Mouse (Mus musculus) embryonic facial prominence, embryonic 15.5 days (tissue): Measurements from ENCODE around the gene Ppfia2. TPM values are rescaled to one million over a fixed set of nuclear protein-coding genes. Genes with fewer than 3 reads are reported as not detected.

Experiments
- ATAC-seq: fragments of 200-750 bp; cut with Nextera tagmentation; 2 replicates; pipeline ENCODE4 v1.8.0; 2017; ENCODE audit warnings: low read depth, moderate TSS enrichment; ENCODE audit not compliant: insufficient number of reproducible peaks, low FRiP score, low TSS enrichment
- H3K27ac ChIP-seq: fragments of 300-500 bp; sonication (generic); replicated peaks from 2 replicates; pipeline ENCODE4 v1.5.1; 2015; ENCODE audit warnings: mild to moderate bottlenecking, inconsistent platforms
- H3K27me3 ChIP-seq: fragments of 300-500 bp; sonication (generic); 2 replicates; pipeline ENCODE4 v1.6.1; 2015; ENCODE audit warnings: inconsistent platforms
- H3K36me3 ChIP-seq: fragments of 300-500 bp; sonication (generic); 2 replicates; pipeline ENCODE4 v1.6.1; 2015; ENCODE audit warnings: mild to moderate bottlenecking, inconsistent platforms
- H3K4me1 ChIP-seq: fragments of 300-500 bp; sonication (generic); 2 replicates; pipeline ENCODE4 v1.6.1; 2015; ENCODE audit warnings: inconsistent platforms
- H3K4me2 ChIP-seq: fragments of 300-500 bp; sonication (generic); replicated peaks from 2 replicates; pipeline ENCODE4 v1.6.1; 2015; ENCODE audit warnings: mild to moderate bottlenecking, inconsistent platforms
- H3K4me3 ChIP-seq: fragments of 300-500 bp; sonication (generic); replicated peaks from 2 replicates; pipeline ENCODE4 v1.5.1; 2015; ENCODE audit warnings: mild to moderate bottlenecking, inconsistent platforms
- H3K9ac ChIP-seq: fragments of 300-500 bp; sonication (generic); 2 replicates; pipeline ENCODE4 v1.6.1; 2015; ENCODE audit warnings: inconsistent platforms
- H3K9me3 ChIP-seq: fragments of 300-500 bp; sonication (generic); replicated peaks from 2 replicates; pipeline ENCODE4 v1.6.1; 2016; ENCODE audit warnings: inconsistent platforms
- WGBS: fragments of 180-500 bp; shearing (Covaris S2); methylation state at CpG from one replicate; pipeline ENCODE4 v1.1.7; 2015; 5-methylcytosine and 5-hydroxymethylcytosine counted together
- polyA plus RNA-seq: library from polyadenylated mRNA; unstranded; fragments of >200 nt; fragmentation: Nextera tagmentation; extraction: Ambion mirVana; gene quantifications from 2 replicates; pipeline ENCODE4 v1.2.1, GENCODE M21; 2015

Gene Ppfia2
- polyA plus RNA-seq, 1 experiment from 2014 or later: 1.4 TPM

DNA sequence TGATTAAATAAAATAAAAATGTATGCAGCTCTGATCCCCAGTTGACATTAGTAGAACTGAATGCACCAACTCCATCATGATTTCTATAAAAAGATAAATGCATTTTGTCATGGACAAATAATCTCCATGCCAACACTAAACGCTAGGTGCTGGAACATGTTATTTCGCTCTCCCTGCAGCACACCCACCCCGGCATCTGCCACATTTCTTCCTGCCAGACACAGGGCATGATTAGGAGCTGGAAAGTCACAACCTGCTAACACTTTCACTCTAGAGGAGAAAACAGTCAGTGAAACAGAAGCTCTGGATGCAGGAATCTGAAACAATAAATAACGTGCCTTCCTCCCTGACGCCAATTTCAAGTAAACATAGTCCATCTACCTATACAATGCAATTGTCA lies 211.3 kb downstream of the Ppfia2 start:
- WGBS: 86% methylated on average over 5 of the region's 5 CpGs
- ATAC-seq: no peak

DNA sequence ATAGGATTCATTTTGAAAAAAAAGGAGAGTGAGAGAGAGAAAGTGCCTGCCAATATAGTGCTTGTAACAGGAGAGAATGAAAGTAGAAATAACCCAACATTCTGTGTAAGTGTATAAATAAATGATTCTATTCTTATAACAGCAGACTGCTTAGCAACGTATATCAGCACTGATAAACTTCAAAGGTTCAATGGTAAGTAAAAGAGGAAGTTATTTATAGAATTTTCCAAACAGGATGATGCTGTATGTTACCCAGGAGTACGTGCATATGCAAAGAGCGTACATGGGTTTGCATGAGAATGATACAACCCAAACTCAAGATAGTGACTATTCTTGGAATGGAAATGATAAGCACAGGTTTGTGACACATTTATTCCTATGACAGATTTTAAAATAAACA lies 215.4 kb downstream of the Ppfia2 start:
- no peaks in the 10 kb centered on the region for H3K9me3 ChIP-seq
- WGBS: 79% methylated on average over 3 of the region's 3 CpGs
- H3K4me3 ChIP-seq: no peak overlapping the region
- no peaks in the 10 kb centered on the region for H3K36me3 ChIP-seq
- H3K27me3 ChIP-seq: no peaks in the 10 kb centered on the region
- no peaks in the 10 kb centered on the region for H3K4me1 ChIP-seq
- no peak overlapping the region for H3K4me2 ChIP-seq
- no peak overlapping the region for H3K27ac ChIP-seq
- H3K9ac ChIP-seq: no peak overlapping the region
- ATAC-seq: no peak

More for the DNA sequence above, 211.3 kb downstream of the Ppfia2 start:
- H3K9me3 ChIP-seq: no peaks in the 10 kb centered on the region
- no peaks in the 10 kb centered on the region for H3K36me3 ChIP-seq
- no peaks in the 10 kb centered on the region for H3K27me3 ChIP-seq
- no peak overlapping the region for H3K4me2 ChIP-seq
- H3K27ac ChIP-seq: no peak overlapping the region
- no peaks in the 10 kb centered on the region for H3K4me1 ChIP-seq
- no peak overlapping the region for H3K9ac ChIP-seq
- H3K4me3 ChIP-seq: no peak overlapping the region

DNA sequence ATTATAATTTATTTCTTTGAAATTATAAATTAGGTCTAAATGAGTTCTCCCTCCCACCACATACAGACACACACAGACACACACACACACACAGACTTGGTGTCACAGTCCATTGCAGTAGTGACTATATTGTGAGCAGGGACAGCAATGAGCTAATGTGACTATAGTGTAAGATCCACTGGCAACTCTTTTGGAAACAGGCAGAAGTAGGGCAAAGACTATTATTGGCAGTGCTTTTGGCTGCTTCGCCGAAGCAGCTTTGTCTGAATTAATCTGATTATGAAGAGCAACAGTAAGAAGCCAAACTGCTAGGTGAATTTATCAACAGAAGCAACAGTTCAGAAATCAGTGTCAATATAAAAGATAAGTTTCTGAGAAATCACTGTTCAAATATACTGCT lies 249.8 kb downstream of the Ppfia2 start:
- H3K4me2 ChIP-seq: no peak overlapping the region
- no peak for ATAC-seq
- H3K27ac ChIP-seq: no peak overlapping the region
- H3K4me1 ChIP-seq: no peaks in the 10 kb centered on the region
- no peaks in the 10 kb centered on the region for H3K9me3 ChIP-seq
- 81% methylated on average over 2 of the region's 2 CpGs for whole genome bisulfite sequencing
- no peak overlapping the region for H3K4me3 ChIP-seq
- no peak overlapping the region for H3K9ac ChIP-seq
- H3K27me3 ChIP-seq: no peaks in the 10 kb centered on the region
- H3K36me3 ChIP-seq: no peaks in the 10 kb centered on the region

DNA sequence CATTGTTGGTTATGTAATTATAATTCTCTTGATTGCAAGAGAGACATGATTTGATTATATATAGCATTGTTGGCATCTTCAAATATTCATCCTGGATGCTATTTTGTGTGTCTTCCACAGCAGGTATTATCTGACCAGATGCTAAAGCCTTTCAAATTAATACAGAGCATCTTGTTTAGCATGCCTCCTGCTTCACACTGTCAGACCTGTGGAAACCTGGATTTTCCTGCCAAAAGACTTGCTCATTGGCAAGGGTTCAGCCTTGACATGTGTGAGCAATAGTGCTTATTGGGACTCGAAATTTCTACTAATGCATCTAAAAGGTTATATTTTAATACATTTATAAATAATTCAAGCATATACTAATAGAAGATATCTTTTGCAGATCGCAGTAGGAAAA lies 262.1 kb downstream of the Ppfia2 start:
- Histone ChIP-seq H3K4me1 (no peaks in the 10 kb centered on the region), H3K27me3 (no peaks in the 10 kb centered on the region), H3K36me3 (no peaks in the 10 kb centered on the region), H3K27ac (no peak overlapping the region), H3K9ac (no peak overlapping the region), H3K4me2 (no peak overlapping the region), H3K9me3 (no peaks in the 10 kb centered on the region), H3K4me3 (no peak overlapping the region)
- no peak for ATAC-seq
- WGBS: 62% methylated on average over 2 of the region's 2 CpGs

DNA sequence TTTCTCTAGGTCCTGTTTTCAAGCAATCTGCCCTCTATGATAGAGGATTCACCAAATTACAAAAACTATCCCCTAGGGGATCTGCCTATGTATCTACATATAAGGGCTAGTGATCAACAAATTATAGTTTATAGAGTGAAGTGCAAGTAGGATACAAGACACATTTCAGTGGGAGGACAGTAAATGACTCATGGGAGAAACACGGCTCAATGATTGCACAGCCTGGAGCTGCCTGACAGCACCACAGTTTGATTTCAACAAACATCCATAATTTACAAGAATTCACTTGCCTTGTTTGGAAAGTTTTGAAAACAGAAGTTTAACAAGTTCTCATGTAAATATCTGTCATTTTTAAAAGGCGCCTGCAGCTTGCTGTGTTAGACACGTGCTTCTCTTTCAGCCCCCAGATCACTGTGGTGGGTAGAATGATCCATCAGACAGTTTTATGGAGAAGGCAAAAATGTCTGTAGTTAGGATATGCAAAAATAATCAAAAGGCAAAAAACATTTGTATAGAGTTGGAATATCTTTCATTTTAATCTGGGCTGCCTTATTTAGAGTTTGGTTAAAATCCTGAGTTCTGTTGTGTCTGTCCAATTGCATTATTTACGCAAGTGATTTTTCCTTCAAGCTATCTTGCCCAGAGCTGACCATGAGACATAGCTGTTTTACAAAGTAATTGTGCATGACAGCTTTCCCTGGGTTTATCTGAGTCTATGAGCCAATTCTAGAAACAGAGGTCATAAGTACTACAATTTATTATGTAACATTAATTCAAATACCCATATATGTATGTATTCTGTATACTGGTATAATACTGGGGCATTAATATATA lies 266.3 kb downstream of the Ppfia2 start:
- H3K36me3 ChIP-seq: no peaks in the 10 kb centered on the region
- 75% methylated on average over 4 of the region's 4 CpGs for WGBS
- no peak overlapping the region for H3K27ac ChIP-seq
- H3K4me3 ChIP-seq: no peak overlapping the region
- ATAC-seq: no peak
- H3K9ac ChIP-seq: no peak overlapping the region
- H3K9me3 ChIP-seq: no peaks in the 10 kb centered on the region
- no peak overlapping the region for H3K4me2 ChIP-seq
- no peaks in the 10 kb centered on the region for H3K4me1 ChIP-seq
- no peaks in the 10 kb centered on the region for H3K27me3 ChIP-seq

DNA sequence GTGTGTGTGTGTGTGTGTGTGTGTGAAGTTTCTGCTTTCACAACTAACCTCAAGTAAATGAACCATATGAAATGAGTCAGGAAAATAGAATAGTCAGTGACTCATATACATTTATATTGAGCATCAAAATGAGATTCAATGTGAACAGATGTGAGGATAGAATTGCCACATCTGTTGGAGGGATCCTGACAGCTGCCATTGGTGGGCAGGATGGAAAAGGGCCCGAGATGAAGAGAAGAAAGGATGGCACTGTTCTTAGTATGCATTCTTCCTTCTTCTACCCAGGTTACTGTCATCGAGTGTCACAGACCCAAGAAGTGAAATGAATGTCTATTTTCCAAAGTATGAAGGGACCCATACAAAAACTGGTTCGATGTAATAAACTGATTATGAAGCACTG lies 268.1 kb downstream of the Ppfia2 start:
- no peak overlapping the region for H3K9ac ChIP-seq
- no peaks in the 10 kb centered on the region for H3K4me1 ChIP-seq
- no peak for ATAC-seq
- no peaks in the 10 kb centered on the region for H3K36me3 ChIP-seq
- H3K4me3 ChIP-seq: no peak overlapping the region
- no peak overlapping the region for H3K4me2 ChIP-seq
- 73% methylated on average over 3 of the region's 3 CpGs for WGBS
- H3K27me3 ChIP-seq: no peaks in the 10 kb centered on the region
- H3K9me3 ChIP-seq: no peaks in the 10 kb centered on the region
- no peak overlapping the region for H3K27ac ChIP-seq

DNA sequence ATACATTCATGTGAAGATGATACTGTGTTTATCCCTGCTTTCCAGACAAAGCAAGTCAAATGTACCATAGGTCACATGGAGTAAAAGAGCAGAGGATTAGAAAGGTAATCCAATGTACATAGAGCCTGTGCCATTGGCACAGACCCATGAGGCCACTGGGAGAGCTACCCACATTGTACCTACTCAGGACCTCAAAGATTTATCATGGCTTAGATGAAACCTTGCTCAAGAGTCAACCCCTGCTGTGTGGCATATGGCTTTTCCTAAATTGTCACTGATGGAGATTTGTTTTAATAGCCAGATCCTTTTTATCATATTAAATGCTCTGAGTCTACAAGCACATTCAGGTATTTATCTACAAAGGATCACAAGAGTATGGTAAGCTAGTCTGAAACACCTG lies 274.8 kb downstream of the Ppfia2 start:
- no peaks in the 10 kb centered on the region for H3K27me3 ChIP-seq
- ATAC-seq: no peak
- H3K27ac ChIP-seq: no peak overlapping the region
- H3K4me2 ChIP-seq: no peak overlapping the region
- H3K4me1 ChIP-seq: no peaks in the 10 kb centered on the region
- H3K4me3 ChIP-seq: no peak overlapping the region
- H3K9ac ChIP-seq: no peak overlapping the region
- H3K9me3 ChIP-seq: no peaks in the 10 kb centered on the region
- no peaks in the 10 kb centered on the region for H3K36me3 ChIP-seq

DNA sequence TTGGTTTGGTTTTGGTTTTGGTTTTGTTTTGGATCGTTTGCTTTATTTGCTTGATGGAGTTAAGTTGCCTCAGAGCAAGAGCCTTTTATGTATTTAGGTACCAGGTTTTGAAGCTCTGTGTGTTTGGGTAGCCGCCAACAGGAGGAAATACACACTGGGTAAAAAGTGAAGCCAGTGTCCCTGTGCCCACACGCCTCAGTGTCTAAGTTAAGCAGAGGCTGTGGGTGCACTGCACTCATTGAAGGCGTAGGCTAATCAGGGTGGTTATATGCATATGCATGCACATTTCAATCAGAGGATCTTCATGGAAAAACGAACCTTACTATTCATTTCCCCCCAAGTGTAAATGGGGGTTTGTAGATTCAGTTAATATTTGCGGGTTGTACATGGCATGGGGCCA lies 290.9 kb downstream of the Ppfia2 start:
- H3K9ac ChIP-seq: no peak overlapping the region
- H3K9me3 ChIP-seq: no peaks in the 10 kb centered on the region
- no peaks in the 10 kb centered on the region for H3K36me3 ChIP-seq
- 64% methylated on average over 6 of the region's 6 CpGs for WGBS
- H3K4me1 ChIP-seq: no peaks in the 10 kb centered on the region
- ATAC-seq: no peak; the same call in 1 of the 2 replicates
- no peak overlapping the region for H3K4me3 ChIP-seq
- no peak overlapping the region for H3K4me2 ChIP-seq
- no peaks in the 10 kb centered on the region for H3K27me3 ChIP-seq
- H3K27ac ChIP-seq: no peak overlapping the region

DNA sequence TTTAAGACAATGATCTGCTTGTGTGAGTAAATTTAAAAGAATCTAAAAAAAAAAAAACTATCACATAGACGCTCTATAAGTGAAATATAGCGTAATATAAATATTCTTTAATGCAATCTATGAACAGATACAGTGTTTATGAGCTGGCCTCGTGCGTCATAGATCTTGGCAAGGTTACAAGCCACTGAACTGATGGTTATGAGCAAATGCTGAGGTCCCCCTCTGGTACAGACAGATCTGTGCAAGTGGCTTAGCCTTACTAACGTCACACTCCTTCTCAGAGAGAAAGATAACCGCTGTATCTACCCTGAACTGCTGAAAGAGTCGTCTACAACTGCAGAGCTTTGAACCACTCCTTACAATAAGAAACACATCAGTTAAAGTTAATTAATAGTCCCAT lies 293.6 kb downstream of the Ppfia2 start:
- Histone ChIP-seq H3K4me3 (no peak overlapping the region), H3K27me3 (no peaks in the 10 kb centered on the region), H3K9me3 (no peaks in the 10 kb centered on the region), H3K4me2 (no peak overlapping the region), H3K36me3 (no peaks in the 10 kb centered on the region), H3K4me1 (no peaks in the 10 kb centered on the region), H3K27ac (no peak overlapping the region), H3K9ac (no peak overlapping the region)
- WGBS: 78% methylated on average over 7 of the region's 7 CpGs
- ATAC-seq: no peak

DNA sequence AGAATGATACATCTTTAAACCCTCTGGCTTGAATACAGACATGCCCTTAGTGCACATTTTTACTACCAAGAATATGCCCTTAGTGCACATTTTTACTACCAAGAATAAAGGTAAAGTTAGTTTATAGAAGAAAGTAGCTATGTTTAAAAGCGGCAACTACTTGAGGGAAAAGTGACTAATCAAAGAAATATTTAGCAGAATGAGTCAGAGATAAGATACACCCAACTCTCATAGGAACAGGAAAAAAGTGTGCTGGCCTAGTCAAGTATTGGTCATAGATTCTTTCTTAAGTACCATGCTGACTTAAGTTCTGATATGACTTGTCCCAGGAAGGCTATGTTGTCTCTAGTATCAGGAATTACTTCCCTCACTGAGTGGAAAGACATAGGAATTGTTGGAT lies 305.4 kb downstream of the Ppfia2 start:
- WGBS: 85% methylated on average over 1 of the region's 1 CpGs
- no peaks in the 10 kb centered on the region for H3K9me3 ChIP-seq
- H3K9ac ChIP-seq: no peak overlapping the region
- H3K4me3 ChIP-seq: no peak overlapping the region
- ATAC-seq: no peak
- H3K36me3 ChIP-seq: no peaks in the 10 kb centered on the region
- no peak overlapping the region for H3K4me2 ChIP-seq
- no peak overlapping the region for H3K27ac ChIP-seq
- H3K27me3 ChIP-seq: no peaks in the 10 kb centered on the region
- no peaks in the 10 kb centered on the region for H3K4me1 ChIP-seq

DNA sequence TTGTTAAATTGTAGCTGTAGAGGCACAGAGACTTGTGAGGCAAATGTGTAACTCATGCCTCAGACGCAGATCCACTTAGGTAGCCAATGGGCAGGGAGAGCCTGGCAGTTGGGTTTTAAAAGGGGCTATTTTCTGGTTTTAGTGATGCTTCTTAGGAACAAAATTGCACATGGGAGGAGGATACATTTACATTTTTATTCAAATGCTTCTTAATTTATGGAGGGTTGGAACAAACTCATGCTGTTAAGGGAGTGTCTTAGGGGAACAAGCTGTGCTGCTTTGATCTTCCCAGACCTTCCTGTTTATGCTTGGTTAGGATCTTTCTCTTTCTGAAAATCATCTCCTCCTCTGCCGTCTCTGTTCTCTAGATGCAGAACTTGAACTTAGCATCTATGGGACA lies 345.3 kb downstream of the Ppfia2 start:
- Histone ChIP-seq H3K36me3 (no peaks in the 10 kb centered on the region), H3K9me3 (no peaks in the 10 kb centered on the region), H3K4me3 (no peak overlapping the region), H3K4me2 (no peak overlapping the region), H3K9ac (no peak overlapping the region), H3K4me1 (no peaks in the 10 kb centered on the region), H3K27me3 (no peaks in the 10 kb centered on the region), H3K27ac (no peak overlapping the region)
- 52% methylated on average over 2 of the region's 2 CpGs for WGBS
- ATAC-seq: no peak

DNA sequence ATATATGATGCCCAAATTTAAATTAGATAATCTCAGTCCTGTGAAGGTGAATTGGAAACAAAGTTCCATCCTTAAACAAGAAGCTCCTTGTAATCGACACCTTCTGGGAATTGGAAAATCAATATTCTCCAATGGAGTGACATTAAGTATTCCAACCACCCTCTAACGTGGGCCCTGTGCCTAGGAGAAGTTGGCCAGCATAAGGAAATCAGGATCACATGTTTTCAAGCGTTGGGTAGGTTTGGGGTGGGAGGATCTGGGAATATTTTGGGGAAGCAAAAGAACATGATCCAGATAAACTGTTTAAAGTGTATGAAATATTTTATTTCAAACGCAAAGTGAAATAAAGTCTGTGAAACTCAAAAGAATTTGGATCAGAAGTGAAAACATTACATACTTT lies 348.2 kb downstream of the Ppfia2 start:
- Histone ChIP-seq H3K36me3 (no peaks in the 10 kb centered on the region), H3K4me1 (no peaks in the 10 kb centered on the region), H3K4me3 (no peak overlapping the region), H3K4me2 (no peak overlapping the region), H3K9ac (no peak overlapping the region), H3K9me3 (no peaks in the 10 kb centered on the region), H3K27ac (no peak overlapping the region), H3K27me3 (no peaks in the 10 kb centered on the region)
- WGBS: 64% methylated on average over 4 of the region's 4 CpGs
- no peak for ATAC-seq
